Mouse (Mus musculus): Measurements from ENCODE around the gene Cc2d2b. TPM values are rescaled to one million over a fixed set of nuclear protein-coding genes. Genes with fewer than 3 reads are reported as not detected.

Cc2d2b gene
- polyA plus RNA-seq, 1 experiment from 2014 or later: 0.08 TPM

DNA sequence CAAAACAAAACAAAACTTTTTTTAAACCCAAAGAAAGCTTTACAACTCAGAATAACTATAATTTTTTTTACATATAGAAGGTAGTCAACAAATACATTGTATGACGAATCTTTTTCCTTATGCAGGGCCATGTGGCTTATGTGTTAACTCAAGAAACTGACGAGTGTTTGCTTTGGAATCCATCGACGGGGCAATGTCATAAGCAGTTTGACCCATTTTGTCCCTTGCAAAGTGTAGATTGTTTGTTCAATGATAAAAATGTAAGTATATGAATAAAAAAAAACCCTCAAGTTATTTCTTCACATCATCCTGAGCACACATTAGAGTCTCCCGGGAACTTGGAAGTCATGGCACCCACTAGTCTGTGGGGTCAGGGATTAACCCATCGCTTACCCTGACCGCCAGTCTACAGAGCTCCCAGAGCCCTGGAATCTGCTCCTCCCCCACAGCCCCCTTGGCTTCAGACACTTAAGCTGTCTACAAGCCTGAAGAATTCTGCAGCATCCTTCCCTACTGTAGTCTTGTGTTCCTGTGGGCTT, 67.2 kb downstream of the Cc2d2b start:
- no peaks in the 10 kb centered on the region for H3K27me3 ChIP-seq
- 87% methylated on average over 7 of the region's 7 CpGs for WGBS
- no peak for ATAC-seq (ENCODE audit: insufficient number of reproducible peaks, insufficient read depth, low FRiP score, low TSS enrichment, low read depth)
- no peaks in the 10 kb centered on the region for H3K4me1 ChIP-seq (replicated peaks)
- H3K4me3 ChIP-seq (replicated peaks): no peak overlapping the region
- H3K9ac ChIP-seq (replicated peaks): no peak overlapping the region
- H3K4me2 ChIP-seq: no peak overlapping the region
- H3K36me3 ChIP-seq: no peaks in the 10 kb centered on the region
- H3K27ac ChIP-seq: no peak overlapping the region
- H3K9me3 ChIP-seq: no peaks in the 10 kb centered on the region

DNA sequence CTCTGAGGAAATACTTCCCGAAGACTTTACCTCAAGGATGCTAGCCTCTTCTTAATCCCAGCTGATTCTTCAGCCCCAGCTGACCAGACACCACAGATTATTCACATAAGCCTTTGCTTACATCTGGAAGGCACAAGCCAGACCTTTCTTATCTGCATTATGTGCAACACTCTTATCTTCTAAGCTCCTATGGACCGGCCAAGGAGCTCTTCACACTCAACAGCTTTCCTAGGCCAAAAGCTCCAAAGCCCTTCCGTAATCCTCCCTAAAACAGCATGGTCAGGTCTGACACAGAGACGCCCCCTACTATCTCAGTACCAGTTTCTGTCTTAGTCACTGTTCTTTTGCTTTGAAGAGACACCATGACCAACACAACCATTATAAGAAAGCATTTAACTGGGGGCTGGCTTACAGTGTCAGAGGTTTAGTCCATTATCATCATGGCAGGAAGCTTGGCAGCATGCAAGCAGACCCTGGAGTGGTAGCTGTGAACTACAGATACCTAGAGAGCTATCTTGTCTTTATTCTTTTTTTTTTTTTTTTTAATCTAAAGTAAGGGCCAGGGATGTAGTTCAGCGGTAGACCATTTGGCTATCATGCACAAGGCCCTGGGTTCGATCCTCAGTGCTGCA, 69.5 kb downstream of the Cc2d2b start:
- Histone ChIP-seq H3K4me2 (no peak overlapping the region), H3K9ac (replicated peaks) (no peak overlapping the region), H3K36me3 (no peaks in the 10 kb centered on the region), H3K27ac (no peak overlapping the region), H3K27me3 (no peaks in the 10 kb centered on the region), H3K4me1 (replicated peaks) (no peaks in the 10 kb centered on the region), H3K9me3 (no peaks in the 10 kb centered on the region), H3K4me3 (replicated peaks) (no peak overlapping the region)
- WGBS: 85% methylated on average over 6 of the region's 6 CpGs
- ATAC-seq (ENCODE audit: insufficient number of reproducible peaks, insufficient read depth, low FRiP score, low TSS enrichment, low read depth): no peak

- Histone ChIP-seq H3K4me3 (replicated peaks) (no peak overlapping the region), H3K27ac (no peak overlapping the region), H3K36me3 (no peaks in the 10 kb centered on the region), H3K4me1 (replicated peaks) (no peaks in the 10 kb centered on the region), H3K9ac (replicated peaks) (no peak overlapping the region), H3K4me2 (no peak overlapping the region), H3K27me3 (no peaks in the 10 kb centered on the region), H3K9me3 (no peaks in the 10 kb centered on the region)
- ATAC-seq (ENCODE audit: insufficient number of reproducible peaks, insufficient read depth, low FRiP score, low TSS enrichment, low read depth): no peak
- WGBS: 81% methylated on average over 7 of the region's 7 CpGs
Measured at GRCm38 (mm10) chr19:40818764-40819163, 70.2 kb downstream of the Cc2d2b start.

GRCm38 (mm10) chr19:40821306-40821825, 72.8 kb downstream of the Cc2d2b start:
- H3K9ac ChIP-seq (replicated peaks): no peak overlapping the region
- no peaks in the 10 kb centered on the region for H3K4me1 ChIP-seq (replicated peaks)
- no peak overlapping the region for H3K4me3 ChIP-seq (replicated peaks)
- no peaks in the 10 kb centered on the region for H3K9me3 ChIP-seq
- no peak for ATAC-seq (ENCODE audit: insufficient number of reproducible peaks, insufficient read depth, low FRiP score, low TSS enrichment, low read depth)
- no peaks in the 10 kb centered on the region for H3K36me3 ChIP-seq
- WGBS: 80% methylated on average over 4 of the region's 4 CpGs
- H3K4me2 ChIP-seq: no peak overlapping the region
- no peaks in the 10 kb centered on the region for H3K27me3 ChIP-seq
- no peak overlapping the region for H3K27ac ChIP-seq

- no peaks in the 10 kb centered on the region for H3K9me3 ChIP-seq
- H3K4me1 ChIP-seq (replicated peaks): peaks cover 7% of the 10 kb centered on the region
- H3K4me2 ChIP-seq: no peak overlapping the region
- WGBS: 77% methylated on average over 5 of the region's 5 CpGs
- no peaks in the 10 kb centered on the region for H3K27me3 ChIP-seq
- ATAC-seq (ENCODE audit: insufficient number of reproducible peaks, insufficient read depth, low FRiP score, low TSS enrichment, low read depth): no peak
- no peaks in the 10 kb centered on the region for H3K36me3 ChIP-seq
- no peak overlapping the region for H3K4me3 ChIP-seq (replicated peaks)
- no peak overlapping the region for H3K27ac ChIP-seq
- no peak overlapping the region for H3K9ac ChIP-seq (replicated peaks)
Measured at GRCm38 (mm10) chr19:40825636-40826035, 77.1 kb downstream of the Cc2d2b start.

GRCm38 (mm10) chr19:40826735-40827134, 78.2 kb downstream of the Cc2d2b start:
- Histone ChIP-seq H3K9me3 (no peaks in the 10 kb centered on the region), H3K4me1 (replicated peaks) (peaks cover 7% of the 10 kb centered on the region), H3K27me3 (no peaks in the 10 kb centered on the region), H3K27ac (no peak overlapping the region), H3K4me2 (no peak overlapping the region), H3K4me3 (replicated peaks) (no peak overlapping the region), H3K36me3 (no peaks in the 10 kb centered on the region), H3K9ac (replicated peaks) (no peak overlapping the region)
- WGBS: 81% methylated on average over 7 of the region's 7 CpGs
- no peak for ATAC-seq (ENCODE audit: insufficient number of reproducible peaks, insufficient read depth, low FRiP score, low TSS enrichment, low read depth)

GRCm38 (mm10) chr19:40830198-40830597, 81.6 kb downstream of the Cc2d2b start:
- no peak for ATAC-seq (ENCODE audit: insufficient number of reproducible peaks, insufficient read depth, low FRiP score, low TSS enrichment, low read depth)
- Histone ChIP-seq H3K9me3 (no peaks in the 10 kb centered on the region), H3K27ac (peak overlapping the region; percentile 97; the same call in 1 of the 2 replicates), H3K36me3 (no peaks in the 10 kb centered on the region), H3K27me3 (no peaks in the 10 kb centered on the region), H3K4me2 (peak overlapping the region; percentile 85), H3K4me1 (replicated peaks) (peaks cover 35% of the 10 kb centered on the region), H3K4me3 (replicated peaks) (peak overlapping the region; percentile 86), H3K9ac (replicated peaks) (peak overlapping the region; percentile 98)
- WGBS: 61% methylated on average over 7 of the region's 7 CpGs

DNA sequence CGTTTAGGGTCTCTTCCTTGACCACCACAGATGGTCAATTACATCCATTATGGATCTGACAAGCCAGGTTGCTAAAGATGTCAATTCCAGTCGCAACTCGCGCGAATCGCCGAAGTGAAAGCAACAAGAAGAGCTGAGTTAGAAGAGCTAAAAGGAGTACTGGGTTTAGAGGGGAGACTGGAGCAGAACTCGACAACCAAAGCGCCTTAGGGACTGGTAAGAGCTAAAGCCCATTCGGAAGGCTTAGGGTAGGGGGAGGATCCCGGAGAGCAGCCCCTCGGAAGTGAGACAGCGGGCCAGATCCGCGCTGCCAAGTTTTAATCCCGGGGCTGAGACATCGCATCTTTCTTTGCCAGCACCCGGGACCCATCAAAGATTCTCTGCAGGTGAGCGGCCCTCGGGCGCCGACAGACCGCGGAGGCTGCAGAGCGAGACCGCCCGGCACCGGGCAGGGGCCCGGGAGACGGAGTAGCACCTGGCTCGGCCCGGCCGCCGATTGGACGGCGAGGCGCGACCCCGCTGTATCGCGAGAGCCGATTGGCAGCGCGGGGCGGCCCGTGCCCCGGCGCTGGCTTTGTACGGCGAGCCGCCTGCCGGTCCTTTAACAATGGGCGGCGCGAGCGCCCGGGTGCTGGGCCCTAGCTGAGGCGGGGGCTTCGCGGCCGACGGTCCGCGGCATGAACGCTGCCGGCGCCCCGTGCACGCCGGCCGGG, 82.3 kb downstream of the Cc2d2b start, which contains the start of gene Ccnj:
Gene Ccnj, plus strand, starts transcription at position 577 of the 713 bp plus-strand sequence.
- H3K9me3 ChIP-seq: no peaks in the 10 kb centered on the region
- under 1% methylated on average over 71 of the region's 71 CpGs for WGBS
- H3K27me3 ChIP-seq: no peaks in the 10 kb centered on the region
- H3K4me3 ChIP-seq (replicated peaks): peak within 1 kb of the TSS; percentile 86
- peak within 1 kb of the TSS; percentile 98 for H3K9ac ChIP-seq (replicated peaks)
- ATAC-seq (ENCODE audit: insufficient number of reproducible peaks, insufficient read depth, low FRiP score, low TSS enrichment, low read depth): peak; percentile 97
- no peaks in the 10 kb centered on the region for H3K36me3 ChIP-seq
- H3K4me1 ChIP-seq (replicated peaks): peaks cover 35% of the 10 kb centered on the region
- peak within 1 kb of the TSS; percentile 97 for H3K27ac ChIP-seq
- H3K4me2 ChIP-seq: peak within 1 kb of the TSS; percentile 85

GRCm38 (mm10) chr19:40831416-40832201, 83.1 kb downstream of the Cc2d2b start:
- ATAC-seq (ENCODE audit: insufficient number of reproducible peaks, insufficient read depth, low FRiP score, low TSS enrichment, low read depth): peak; percentile 56
- peak overlapping the region; percentile 85 for H3K4me2 ChIP-seq
- no peaks in the 10 kb centered on the region for H3K9me3 ChIP-seq
- H3K27me3 ChIP-seq: no peaks in the 10 kb centered on the region
- H3K9ac ChIP-seq (replicated peaks): peak overlapping the region; percentile 98
- peaks cover 35% of the 10 kb centered on the region for H3K4me1 ChIP-seq (replicated peaks)
- peak overlapping the region; percentile 86 for H3K4me3 ChIP-seq (replicated peaks)
- H3K27ac ChIP-seq: peak overlapping the region; percentile 97
- under 1% methylated on average over 69 of the region's 76 CpGs for WGBS
- H3K36me3 ChIP-seq: peaks cover 5% of the 10 kb centered on the region

DNA sequence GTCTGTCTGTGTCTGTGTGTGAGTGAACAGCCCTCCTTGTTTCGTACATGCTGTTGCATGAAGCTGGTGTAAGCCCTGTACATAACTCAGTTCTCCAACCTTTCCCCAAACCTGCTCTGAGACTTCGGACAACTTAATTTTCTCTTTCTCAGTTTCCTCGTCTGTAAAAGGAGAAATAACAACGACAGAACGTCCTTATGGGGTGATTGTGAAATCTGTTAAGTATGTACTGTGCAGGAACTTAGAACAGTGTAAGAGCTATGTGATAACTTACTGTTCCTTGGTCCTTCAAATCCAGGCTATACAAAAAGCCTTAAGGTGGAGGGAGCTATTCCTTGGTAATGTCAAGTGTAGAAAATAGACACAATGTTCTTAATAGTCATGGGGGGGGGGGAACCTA, 83.8 kb downstream of the Cc2d2b start:
- Histone ChIP-seq H3K9me3 (no peaks in the 10 kb centered on the region), H3K27me3 (no peaks in the 10 kb centered on the region), H3K4me3 (replicated peaks) (peak overlapping the region; percentile 86), H3K4me1 (replicated peaks) (peaks cover 35% of the 10 kb centered on the region), H3K27ac (peak overlapping the region; percentile 97; the same call in 1 of the 2 replicates), H3K36me3 (peaks cover 13% of the 10 kb centered on the region), H3K4me2 (peak overlapping the region; percentile 85), H3K9ac (replicated peaks) (peak overlapping the region; percentile 98)
- ATAC-seq (ENCODE audit: insufficient number of reproducible peaks, insufficient read depth, low FRiP score, low TSS enrichment, low read depth): no peak
- 29% methylated on average over 5 of the region's 5 CpGs for WGBS

DNA sequence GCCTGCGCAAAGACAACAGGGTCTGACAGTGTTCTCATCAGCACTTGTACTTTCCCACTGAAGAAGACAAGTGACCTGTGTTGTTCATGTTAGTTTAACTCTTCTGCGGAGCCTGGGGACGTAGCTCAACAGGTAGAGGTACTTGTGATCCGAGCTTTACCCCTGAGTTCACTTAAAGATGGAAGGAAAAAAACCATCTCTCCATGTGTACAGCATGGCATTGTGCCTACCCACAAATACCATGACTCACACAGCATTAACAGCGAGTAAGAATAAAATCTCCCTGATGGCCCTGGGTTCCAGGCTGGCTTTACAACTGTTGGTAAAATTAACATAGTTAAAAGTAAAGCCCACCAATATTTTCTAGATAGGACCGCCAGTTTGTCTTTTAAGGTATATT, 85.9 kb downstream of the Cc2d2b start:
- no peak for ATAC-seq (ENCODE audit: insufficient number of reproducible peaks, insufficient read depth, low FRiP score, low TSS enrichment, low read depth)
- peaks cover 33% of the 10 kb centered on the region for H3K36me3 ChIP-seq
- no peak overlapping the region for H3K27ac ChIP-seq
- no peak overlapping the region for H3K4me2 ChIP-seq
- 94% methylated on average over 6 of the region's 6 CpGs for WGBS
- no peak overlapping the region for H3K9ac ChIP-seq (replicated peaks)
- H3K4me3 ChIP-seq (replicated peaks): no peak overlapping the region
- no peaks in the 10 kb centered on the region for H3K27me3 ChIP-seq
- no peaks in the 10 kb centered on the region for H3K9me3 ChIP-seq
- peaks cover 35% of the 10 kb centered on the region for H3K4me1 ChIP-seq (replicated peaks)
